Mouse (Mus musculus) layer of hippocampus, postnatal 36 days (tissue): ENCODE measurements at regions not wholly inside any gene's neighbourhood (a gene's known extent, or its start where the extent isn't known, plus 50 kb on each side); places are given as distances from the start of the nearest gene placed in this dataset.
A peak's percentile ranks its signal among the peaks of the same experiment; 100 is the strongest.

Source experiments
- DNase-seq, 2 experiments: peaks; one replicate each; pipeline ENCODE4 v3.0.0; 2022

GRCm38 (mm10) chr10:37316701-37317100 lies 178.0 kb upstream of the Marcks start:
- DNase-seq: no peak

GRCm38 (mm10) chr10:37315804-37316203 lies 177.1 kb upstream of the Marcks start:
- no peak for DNase-seq

DNA sequence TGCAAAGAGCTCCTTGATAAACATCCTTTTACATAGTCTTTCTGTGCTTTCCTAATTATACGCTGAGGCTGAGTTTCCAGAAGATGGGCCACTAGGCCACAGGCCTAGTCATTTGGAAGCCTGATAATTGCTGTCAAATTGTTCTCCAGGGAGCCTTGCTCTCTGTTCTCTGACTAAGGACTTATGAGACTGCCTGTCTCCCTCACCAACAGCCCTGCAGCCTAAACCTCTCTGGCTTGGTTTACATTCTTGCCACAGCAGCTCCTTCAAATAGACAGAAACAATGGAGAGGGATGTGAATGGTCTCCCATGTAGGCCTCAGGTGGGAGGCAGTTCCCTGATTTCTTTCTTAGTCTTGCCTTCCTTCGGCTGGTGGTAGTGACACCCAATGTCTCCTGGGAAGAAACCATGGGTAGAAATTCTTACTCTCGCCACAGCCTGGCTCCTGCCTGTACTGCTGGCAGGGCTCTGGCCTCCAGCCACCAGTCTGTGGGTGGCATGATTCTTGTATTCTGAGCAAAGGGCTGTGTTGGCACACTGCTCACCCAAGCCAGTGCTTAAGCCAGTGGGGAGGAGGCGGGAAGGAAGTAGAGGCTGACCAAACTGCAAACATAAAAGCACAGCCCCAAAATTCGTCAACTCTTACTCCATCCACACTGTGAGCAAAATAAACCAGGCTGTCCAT lies 176.2 kb upstream of the Marcks start:
- peak; percentile 46 to 67 for DNase-seq

GRCm38 (mm10) chr10:37313461-37313860 lies 174.7 kb upstream of the Marcks start:
- no peak for DNase-seq

- no peak for DNase-seq
Observed at GRCm38 (mm10) chr10:37310266-37310945, 171.7 kb upstream of the Marcks start.

- DNase-seq: no peak
Observed at GRCm38 (mm10) chr10:37304656-37305055, 165.9 kb upstream of the Marcks start.

DNA sequence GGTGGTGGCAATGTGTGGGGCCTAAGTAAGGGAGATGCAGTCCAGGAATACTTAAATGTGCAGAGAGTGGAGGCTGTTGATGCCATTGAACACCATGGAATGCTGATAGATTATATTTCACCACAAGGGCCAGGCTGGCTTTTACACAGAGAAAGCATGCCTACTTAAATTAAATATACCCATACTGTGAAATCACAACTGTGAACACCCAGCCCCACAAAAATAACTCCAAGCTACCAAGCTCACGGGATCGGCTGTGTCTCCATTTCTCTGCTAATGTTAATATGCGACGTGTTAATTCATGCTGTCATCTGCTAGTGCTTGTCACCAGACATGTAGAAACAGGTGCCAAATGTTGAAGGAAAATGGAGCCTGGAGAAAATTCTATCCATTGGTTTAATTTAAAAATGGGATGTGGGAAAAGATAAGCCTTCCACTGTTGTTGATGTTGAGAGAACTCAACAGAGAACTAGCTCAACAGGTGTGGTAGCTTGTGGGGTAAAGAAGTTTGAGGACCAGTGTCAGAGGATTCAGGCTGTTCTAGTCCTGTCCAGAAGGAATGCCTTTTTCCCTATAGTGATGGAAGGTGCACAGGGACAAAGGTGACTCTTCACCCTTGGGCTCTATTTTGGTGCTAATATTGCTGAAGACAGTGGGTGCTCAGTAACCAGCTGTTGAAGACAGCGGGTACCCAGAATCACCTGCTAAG lies 161.6 kb upstream of the Marcks start:
- DNase-seq: no peak

DNA sequence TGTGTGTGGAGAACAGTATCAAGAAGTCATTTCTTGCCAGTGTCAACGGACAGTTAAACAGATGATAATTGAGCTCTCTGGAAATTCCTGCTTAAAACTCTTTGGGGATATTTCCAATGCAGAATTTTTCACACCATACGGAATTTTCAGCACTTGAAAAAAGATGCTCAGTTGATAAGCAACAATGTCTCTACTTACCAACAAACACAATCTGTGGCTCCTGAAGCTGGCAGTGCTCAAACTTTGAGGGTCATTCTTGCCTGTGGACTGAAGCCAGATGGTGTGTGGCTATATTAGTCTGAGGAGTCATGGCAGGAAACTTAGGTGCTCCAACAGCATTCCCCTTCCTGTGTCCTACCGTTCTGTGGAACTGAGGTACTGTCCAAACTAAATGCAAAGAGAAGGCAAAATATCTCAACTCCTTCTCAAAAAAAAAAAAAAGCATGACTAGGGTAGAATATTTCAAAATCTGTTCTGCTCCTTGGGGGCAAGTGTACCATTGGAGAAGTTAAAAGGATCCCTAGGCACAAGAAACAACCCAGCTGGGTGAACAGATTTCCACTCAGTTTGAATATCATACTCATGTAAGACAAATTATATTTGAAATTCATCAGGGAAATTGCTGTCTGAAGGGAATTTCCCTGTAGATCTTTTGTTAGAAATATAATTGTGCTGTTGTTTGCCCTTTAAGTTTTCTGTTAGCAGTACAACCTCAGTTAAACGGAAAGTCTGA lies 160.1 kb upstream of the Marcks start:
- DNase-seq: no peak

DNA sequence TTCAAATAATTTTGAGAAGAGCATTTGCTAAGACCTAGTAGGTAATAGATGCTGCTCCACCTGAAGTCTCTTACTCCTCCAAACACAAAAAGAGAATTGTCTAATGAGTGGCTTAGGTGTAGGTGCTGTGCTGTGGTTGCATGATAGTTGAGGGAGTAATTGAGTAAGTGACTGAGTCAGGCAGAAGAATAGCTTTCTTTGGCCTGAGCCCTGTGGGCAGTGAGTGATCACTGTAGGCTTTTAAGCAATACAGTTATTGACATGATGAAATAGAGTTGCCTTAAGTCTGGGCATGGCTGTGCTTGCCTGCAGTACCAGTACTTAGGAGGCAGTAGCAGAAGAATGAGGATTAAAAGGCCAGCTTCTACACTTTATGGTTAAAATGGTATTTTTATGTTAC lies 155.5 kb upstream of the Marcks start:
- no peak for DNase-seq

GRCm38 (mm10) chr10:37293292-37293691 lies 154.6 kb upstream of the Marcks start:
- DNase-seq: no peak

DNA sequence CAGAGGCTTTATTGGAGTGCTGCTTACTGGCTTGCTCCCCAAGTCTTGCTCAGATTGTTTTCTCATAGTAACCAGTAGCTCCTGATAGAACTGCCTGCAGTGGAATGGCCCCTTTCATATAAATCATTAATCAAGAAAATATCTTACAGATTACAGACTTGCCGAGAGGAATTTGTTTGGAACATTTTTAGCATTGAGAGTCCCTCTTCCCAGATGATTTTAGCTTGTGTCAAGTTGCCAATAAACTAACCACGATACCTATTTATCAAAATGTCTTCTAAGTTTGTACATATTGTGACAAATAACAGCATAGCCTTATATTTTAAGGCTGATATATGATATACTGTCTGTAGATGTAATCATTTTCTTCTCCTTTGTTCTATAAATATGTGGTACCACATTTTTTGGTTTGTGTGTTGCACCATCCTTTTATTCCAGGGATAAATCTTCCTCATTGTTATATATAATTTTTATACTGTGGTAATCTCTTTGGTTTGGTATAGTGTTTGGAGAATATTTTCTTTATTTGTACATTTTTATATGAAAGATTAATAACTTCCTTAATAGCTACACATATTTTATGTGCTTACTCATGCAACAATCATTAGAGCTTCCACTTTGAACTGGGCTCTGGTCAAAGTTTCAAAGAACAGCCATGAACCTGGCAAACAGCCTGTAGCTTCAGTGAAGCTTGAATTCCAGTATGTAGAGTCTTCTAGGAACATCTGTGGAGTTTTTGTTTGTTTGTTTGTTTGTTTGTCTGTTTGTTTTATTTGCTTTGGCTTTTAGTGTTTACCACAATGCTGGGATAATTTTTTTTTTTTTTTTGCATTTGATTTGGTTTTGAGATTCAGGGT lies 153.1 kb upstream of the Marcks start:
- DNase-seq: no peak

GRCm38 (mm10) chr10:37289964-37290704 lies 151.4 kb upstream of the Marcks start:
- no peak for DNase-seq

GRCm38 (mm10) chr10:37286305-37286704 lies 147.6 kb upstream of the Marcks start:
- no peak for DNase-seq

GRCm38 (mm10) chr10:37282951-37283350 lies 144.2 kb upstream of the Marcks start:
- DNase-seq: no peak

GRCm38 (mm10) chr10:37280823-37281222 lies 142.1 kb upstream of the Marcks start:
- DNase-seq: no peak

DNA sequence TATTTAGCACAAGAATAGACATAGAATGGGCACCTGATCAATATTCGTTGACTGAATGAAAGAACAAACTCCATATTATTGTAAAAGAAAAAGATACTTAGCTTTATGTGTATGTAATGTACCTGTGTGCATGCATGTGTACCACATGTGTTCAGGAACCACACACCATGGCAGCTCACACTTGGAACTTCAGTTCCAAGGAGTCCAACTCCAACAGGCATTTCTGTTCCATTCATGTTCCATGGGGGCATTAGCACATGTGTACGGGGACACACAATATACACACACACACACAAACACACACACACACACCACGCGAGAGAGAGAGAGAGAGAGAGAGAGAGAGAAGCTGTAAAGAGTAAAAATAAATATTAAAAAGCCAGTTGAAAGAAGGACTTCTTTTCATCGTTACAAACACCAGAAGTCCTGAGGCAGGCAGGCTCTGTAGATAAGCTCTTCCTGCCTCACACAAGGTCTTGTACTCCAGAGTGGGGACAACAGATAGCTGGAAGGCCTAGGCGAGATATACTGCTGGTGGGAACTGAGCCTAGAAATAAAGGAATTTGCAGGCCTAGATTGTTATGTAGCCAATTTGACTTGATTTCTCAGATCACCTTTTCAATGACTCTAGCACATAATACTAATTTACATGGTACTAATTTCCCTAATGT lies 141.6 kb upstream of the Marcks start:
- DNase-seq: no peak

DNA sequence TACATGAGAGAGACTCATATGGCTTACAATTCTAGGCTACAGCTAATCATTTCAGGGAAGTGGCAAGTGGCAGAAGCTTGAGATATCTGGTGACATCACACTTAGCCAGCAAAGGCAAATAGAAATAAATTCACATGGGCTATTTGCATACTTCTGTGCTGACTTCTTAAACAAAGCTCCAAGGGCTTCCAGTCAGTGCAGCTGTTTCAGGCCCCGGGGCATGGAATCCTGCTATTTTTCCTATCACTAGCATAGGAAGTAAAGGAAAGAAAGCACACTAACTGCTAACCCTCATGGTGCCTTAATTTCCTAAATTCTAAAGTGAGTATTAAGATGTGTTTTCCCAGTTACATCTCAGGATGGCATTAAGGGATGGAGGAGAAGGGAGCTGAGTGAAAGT lies 140.6 kb upstream of the Marcks start:
- DNase-seq: no peak

DNA sequence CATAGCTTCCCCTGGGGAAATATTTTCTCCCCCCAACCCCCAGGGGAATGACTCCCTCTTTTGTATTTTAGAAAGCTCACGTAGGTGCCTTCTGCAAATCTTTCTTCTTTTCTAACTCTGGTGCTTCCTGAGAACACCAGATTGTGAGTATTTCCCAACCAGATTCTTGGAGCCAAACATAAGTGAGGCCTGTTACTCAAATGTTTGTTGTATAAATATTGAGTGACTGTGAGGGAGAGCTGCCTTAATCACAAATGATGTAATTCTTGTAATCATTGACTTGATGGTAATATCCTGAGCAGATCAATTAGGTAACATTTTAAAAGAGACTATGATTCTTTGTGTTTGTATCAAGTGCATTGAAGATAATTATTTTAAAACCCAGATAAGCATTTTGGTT lies 137.1 kb upstream of the Marcks start:
- no peak for DNase-seq

- no peak for DNase-seq
Observed at GRCm38 (mm10) chr10:37275271-37275670, 136.6 kb upstream of the Marcks start.

GRCm38 (mm10) chr10:37271967-37272366 lies 133.2 kb upstream of the Marcks start:
- DNase-seq: no peak
